In the genomic region with DNA sequence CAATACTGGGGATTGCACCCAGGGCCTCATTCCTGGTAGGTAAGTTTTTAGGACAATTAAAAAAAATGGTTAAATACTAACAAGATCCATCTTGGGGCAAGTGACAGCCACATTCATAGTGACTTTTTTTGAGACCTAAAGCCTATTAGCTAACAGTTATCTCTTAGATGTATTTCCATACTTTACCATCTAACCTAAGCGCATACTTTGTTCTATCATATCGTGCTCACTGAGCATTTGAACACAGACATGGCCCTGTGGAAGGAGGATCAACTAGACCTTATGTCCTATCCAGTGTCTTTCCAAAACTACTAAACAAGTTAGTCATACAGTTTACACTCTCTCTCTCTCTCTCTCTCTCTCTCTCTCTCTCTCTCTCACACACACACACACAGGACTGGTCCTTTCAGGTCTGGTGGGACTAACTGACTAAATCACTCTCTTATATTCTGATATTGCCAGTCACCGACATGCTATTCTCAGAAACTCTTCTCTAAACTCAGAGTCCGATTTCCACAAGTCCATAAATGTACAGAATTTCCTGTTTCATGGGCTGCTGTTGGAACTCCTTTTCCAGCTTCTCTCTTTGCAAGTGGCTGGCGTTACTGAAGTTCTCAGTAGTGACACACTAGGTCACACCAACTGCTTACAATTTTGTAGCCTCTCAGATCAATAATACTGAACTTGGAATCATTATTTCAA, we compare ENCODE assay signal across 10 mouse cellular contexts. TPM values are rescaled to one million over a fixed set of nuclear protein-coding genes. Genes with fewer than 3 reads are reported as not detected.
DNase-seq lines count a peak whose midpoint lies in the region; ATAC-seq and TF ChIP-seq lines count a peak whose summit lies in the region.
"Had no signal": no experiment of that assay in that cellular context is flagged by ENCODE, and none has a peak within 500 bp of the region (broad histone marks: within the 10 kb centered on the region; RNA-seq: fewer than 3 reads in every experiment).

No protein-coding gene starts in this region.

- TF ChIP-seq POLR2A in ES-Bruce4 (IDR thresholded peaks at IDR 0.05; ENCODE audit: insufficient read depth, low read length), result no peak

- no peaks in the 10 kb centered on the region for H3K9me3 ChIP-seq in heart, postnatal 0 days (replicated peaks; ENCODE audit: control insufficient read depth, low read length)
- no peaks in the 10 kb centered on the region for H3K9me3 ChIP-seq in ES-Bruce4 (replicated peaks; ENCODE audit: control insufficient read depth, insufficient read depth, low read length, poor library complexity, severe bottlenecking)
- no peaks in the 10 kb centered on the region for H3K9me3 ChIP-seq in forebrain, embryonic 13.5 days (replicated peaks)
- H3K9me3 ChIP-seq in liver, embryonic 13.5 days (replicated peaks), result no peaks in the 10 kb centered on the region

- peak overlapping the region; percentile 52; the same call in 1 of the 2 replicates for H3K4me2 ChIP-seq in heart, postnatal 0 days (ENCODE audit: low read depth, low read length)
- H3K4me2 ChIP-seq in forebrain, embryonic 13.5 days, result peak overlapping the region; percentile 79
- H3K4me2 ChIP-seq in liver, embryonic 13.5 days, result peak overlapping the region; percentile 66

- ATAC-seq in heart, postnatal 0 days (ENCODE audit: insufficient read depth, low read depth), result no peak
- no peak for ATAC-seq in forebrain, embryonic 13.5 days
- ATAC-seq in liver, embryonic 13.5 days (ENCODE audit: low read depth), result no peak
- ATAC-seq: Patski had no signal

- DNase-seq in heart, postnatal 0 days (ENCODE audit: low spot score), result no peak
- DNase-seq in heart, postnatal 25 days (ENCODE audit: low spot score), result no peak
- no peak for DNase-seq in liver, embryonic 13.5 days
- no peak for DNase-seq in gastrocnemius, postnatal 36 days
- DNase-seq in lung, adult 18-20 months, result no peak
- no peak for DNase-seq in spleen, adult 18-20 months

- intact Hi-C loops in heart, postnatal 25 days (cut with DNase I), result no loop called here
- intact Hi-C loops in gastrocnemius, postnatal 36 days (cut with DNase I), result loop anchor here (10.0 kb wide), 1 partner anchor 209 kb away; no protein-coding TSS in a partner anchor

- no peak overlapping the region for H3K9ac ChIP-seq in heart, postnatal 0 days (replicated peaks; ENCODE audit: low read depth, low read length)
- peak overlapping the region; percentile 99 for H3K9ac ChIP-seq in ES-Bruce4 (ENCODE audit: low read depth, poor library complexity, severe bottlenecking)
- peak overlapping the region; percentile 71 for H3K9ac ChIP-seq in forebrain, embryonic 13.5 days
- H3K9ac ChIP-seq in liver, embryonic 13.5 days, result peak overlapping the region; percentile 80

- 52% methylated on average over 5 of the region's 5 CpGs for WGBS in heart, postnatal 0 days
- 42% methylated on average over 5 of the region's 5 CpGs for WGBS in forebrain, embryonic 13.5 days
- WGBS in liver, embryonic 13.5 days (ENCODE audit: insufficient replicate concordance), result 33% methylated on average over 5 of the region's 5 CpGs

- H3K36me3 ChIP-seq in heart, postnatal 0 days (replicated peaks; ENCODE audit: control insufficient read depth, insufficient read depth, low read length), result no peaks in the 10 kb centered on the region
- no peaks in the 10 kb centered on the region for H3K36me3 ChIP-seq in ES-Bruce4 (ENCODE audit: control insufficient read depth, insufficient read depth, low read length, poor library complexity, severe bottlenecking)
- no peaks in the 10 kb centered on the region for H3K36me3 ChIP-seq in forebrain, embryonic 13.5 days (ENCODE audit: poor library complexity, severe bottlenecking)
- no peaks in the 10 kb centered on the region for H3K36me3 ChIP-seq in liver, embryonic 13.5 days

- H3K4me1 ChIP-seq in heart, postnatal 0 days (ENCODE audit: control insufficient read depth, insufficient read depth), result peaks cover 8% of the 10 kb centered on the region; the same call in 1 of the 2 replicates
- no peaks in the 10 kb centered on the region for H3K4me1 ChIP-seq in ES-Bruce4 (ENCODE audit: control insufficient read depth, insufficient read depth, low read length)
- H3K4me1 ChIP-seq in forebrain, embryonic 13.5 days, result peaks cover 19% of the 10 kb centered on the region
- peaks cover 61% of the 10 kb centered on the region for H3K4me1 ChIP-seq in liver, embryonic 13.5 days (replicated peaks)

- TF ChIP-seq CTCF in heart, postnatal 0 days (IDR thresholded peaks at IDR 0.05; ENCODE audit: low read depth), result no peak
- TF ChIP-seq CTCF in ES-Bruce4 (IDR thresholded peaks at IDR 0.05; ENCODE audit: low read depth, low read length), result no peak

- H3K27me3 ChIP-seq in heart, postnatal 0 days (ENCODE audit: control insufficient read depth, insufficient read depth, low read length), result no peaks in the 10 kb centered on the region
- no peaks in the 10 kb centered on the region for H3K27me3 ChIP-seq in ES-Bruce4 (ENCODE audit: control insufficient read depth, insufficient read depth, low read length, poor library complexity, severe bottlenecking)
- no peaks in the 10 kb centered on the region for H3K27me3 ChIP-seq in forebrain, embryonic 13.5 days
- H3K27me3 ChIP-seq in liver, embryonic 13.5 days, result no peaks in the 10 kb centered on the region
- H3K27me3 ChIP-seq: Patski had no signal

- no peak overlapping the region for H3K27ac ChIP-seq in heart, postnatal 0 days (ENCODE audit: low read depth)
- peak overlapping the region; percentile 28; the same call in 1 of the 2 replicates for H3K27ac ChIP-seq in ES-Bruce4 (ENCODE audit: insufficient read depth, low read length)
- no peak overlapping the region for H3K27ac ChIP-seq in forebrain, embryonic 13.5 days
- H3K27ac ChIP-seq in liver, embryonic 13.5 days, result peak overlapping the region; percentile 100
- H3K27ac ChIP-seq: left cerebral cortex, adult 2 months had no signal

- no peak for TF ChIP-seq EP300 in heart, postnatal 0 days (IDR thresholded peaks at IDR 0.05; ENCODE audit: low read depth)
- TF ChIP-seq EP300 in ES-Bruce4 (IDR thresholded peaks at IDR 0.05; ENCODE audit: insufficient read depth, low read depth, low read length), result no peak

- no peak overlapping the region for H3K4me3 ChIP-seq in heart, postnatal 0 days (ENCODE audit: low read depth, low read length)
- H3K4me3 ChIP-seq in ES-Bruce4 (ENCODE audit: low read depth, low read length), result no peak overlapping the region
- H3K4me3 ChIP-seq in forebrain, embryonic 13.5 days, result peak overlapping the region; percentile 41
- H3K4me3 ChIP-seq in liver, embryonic 13.5 days (replicated peaks), result peak overlapping the region; percentile 66
- H3K4me3 ChIP-seq: left cerebral cortex, adult 2 months had no signal

RNA-seq across cellular contexts. Expression of gene Hist1h2ah, which starts 1.5 kb away (rescaled TPM):
- total RNA-seq in heart, postnatal 0 days (2014; rRNA removed; ENCODE audit: low replicate concordance), result 48.9 and 128 TPM in 2 replicates
- polyA plus RNA-seq in heart, postnatal 0 days (2015; fragmentation: Nextera tagmentation; extraction: Ambion mirVana), result 1.9 TPM in 1 of 2 replicates, not detected in the other
- total RNA-seq in heart, postnatal 25 days (2021), result 10 to 100 TPM; 32.9 to 34.9 TPM
- 13.0 and 17.2 TPM in 2 replicates for polyA plus RNA-seq in ES-Bruce4 (2011; ENCODE audit: insufficient read depth, insufficient read length, low read depth, missing spikeins)
- polyA plus RNA-seq in forebrain, embryonic 13.5 days (2015; fragmentation: Nextera tagmentation; extraction: Ambion mirVana), result 2.8 and 10.7 TPM in 2 replicates
- polyA plus RNA-seq in liver, embryonic 13.5 days (2015; fragmentation: Nextera tagmentation; extraction: Ambion mirVana), result 3.6 and 18.3 TPM in 2 replicates
- total RNA-seq in gastrocnemius, postnatal 36 days (2021), result 10 to 100 TPM; 12.2 to 13.3 TPM

RNA-seq across cellular contexts. Expression of gene Hist1h2bk, which starts 1.8 kb away (rescaled TPM):
- 563 and 573 TPM in 2 replicates for total RNA-seq in heart, postnatal 0 days (2014; rRNA removed; ENCODE audit: low replicate concordance)
- 0.34 TPM in 1 of 2 replicates, not detected in the other for polyA plus RNA-seq in heart, postnatal 0 days (2015; fragmentation: Nextera tagmentation; extraction: Ambion mirVana)
- 10 to 100 TPM; 17.2 to 23.4 TPM for total RNA-seq in heart, postnatal 25 days (2021)
- 54.4 and 58.6 TPM in 2 replicates for polyA plus RNA-seq in ES-Bruce4 (2011; ENCODE audit: insufficient read depth, insufficient read length, low read depth, missing spikeins)
- 7.5 and 10.3 TPM in 2 replicates for polyA plus RNA-seq in forebrain, embryonic 13.5 days (2015; fragmentation: Nextera tagmentation; extraction: Ambion mirVana)
- polyA plus RNA-seq in liver, embryonic 13.5 days (2015; fragmentation: Nextera tagmentation; extraction: Ambion mirVana), result 3.5 and 3.7 TPM in 2 replicates
- total RNA-seq in gastrocnemius, postnatal 36 days (2021), result 10 to 100 TPM; 10.8 to 26.5 TPM

RNA-seq across cellular contexts. Expression of gene Hist1h4i, which starts 7.3 kb away (rescaled TPM):
- total RNA-seq in heart, postnatal 0 days (2014; rRNA removed; ENCODE audit: low replicate concordance), result 29.3 and 34.1 TPM in 2 replicates
- polyA plus RNA-seq in heart, postnatal 0 days (2015; fragmentation: Nextera tagmentation; extraction: Ambion mirVana), result 4.0 and 4.2 TPM in 2 replicates
- 10 to 100 TPM; 17.8 to 19.0 TPM for total RNA-seq in heart, postnatal 25 days (2021)
- polyA plus RNA-seq in ES-Bruce4 (2011; ENCODE audit: insufficient read depth, insufficient read length, low read depth, missing spikeins), result 5.6 and 6.5 TPM in 2 replicates
- 42.8 and 45.2 TPM in 2 replicates for polyA plus RNA-seq in forebrain, embryonic 13.5 days (2015; fragmentation: Nextera tagmentation; extraction: Ambion mirVana)
- 38.8 and 52.6 TPM in 2 replicates for polyA plus RNA-seq in liver, embryonic 13.5 days (2015; fragmentation: Nextera tagmentation; extraction: Ambion mirVana)
- total RNA-seq in gastrocnemius, postnatal 36 days (2021), result 10 to 100 TPM; 28.7 to 30.9 TPM

RNA-seq across cellular contexts. Expression of gene Hist1h2ag, which starts 8.9 kb away (rescaled TPM):
- 658 and 1,026 TPM in 2 replicates for total RNA-seq in heart, postnatal 0 days (2014; rRNA removed; ENCODE audit: low replicate concordance)
- 7.6 and 7.9 TPM in 2 replicates for polyA plus RNA-seq in heart, postnatal 0 days (2015; fragmentation: Nextera tagmentation; extraction: Ambion mirVana)
- 10 to 100 TPM in 1 of 2 experiments, 1 to 10 TPM in 1; 7.9 to 12.1 TPM for total RNA-seq in heart, postnatal 25 days (2021)
- 6.3 and 7.9 TPM in 2 replicates for polyA plus RNA-seq in ES-Bruce4 (2011; ENCODE audit: insufficient read depth, insufficient read length, low read depth, missing spikeins)
- 60.3 and 62.0 TPM in 2 replicates for polyA plus RNA-seq in forebrain, embryonic 13.5 days (2015; fragmentation: Nextera tagmentation; extraction: Ambion mirVana)
- 17.9 and 18.6 TPM in 2 replicates for polyA plus RNA-seq in liver, embryonic 13.5 days (2015; fragmentation: Nextera tagmentation; extraction: Ambion mirVana)
- total RNA-seq in gastrocnemius, postnatal 36 days (2021), result 10 to 100 TPM in 1 of 2 experiments, 1 to 10 TPM in 1; 8.7 to 11.6 TPM
- polyA plus RNA-seq: Patski had no signal

RNA-seq across cellular contexts. Expression of gene Hist1h2bj, which starts 9.1 kb away (rescaled TPM):
- 1,225 and 1,316 TPM in 2 replicates for total RNA-seq in heart, postnatal 0 days (2014; rRNA removed; ENCODE audit: low replicate concordance)
- polyA plus RNA-seq in heart, postnatal 0 days (2015; fragmentation: Nextera tagmentation; extraction: Ambion mirVana), result 1.7 and 3.1 TPM in 2 replicates
- total RNA-seq in heart, postnatal 25 days (2021), result 10 to 100 TPM in 1 of 2 experiments, 1 to 10 TPM in 1; 5.6 to 14.3 TPM
- 14.6 and 19.9 TPM in 2 replicates for polyA plus RNA-seq in ES-Bruce4 (2011; ENCODE audit: insufficient read depth, insufficient read length, low read depth, missing spikeins)
- 13.3 and 13.9 TPM in 2 replicates for polyA plus RNA-seq in forebrain, embryonic 13.5 days (2015; fragmentation: Nextera tagmentation; extraction: Ambion mirVana)
- polyA plus RNA-seq in liver, embryonic 13.5 days (2015; fragmentation: Nextera tagmentation; extraction: Ambion mirVana), result 11.6 and 16.7 TPM in 2 replicates
- 1 to 10 TPM; 7.6 to 8.9 TPM for total RNA-seq in gastrocnemius, postnatal 36 days (2021)
- polyA plus RNA-seq: Patski had no signal

Comparison
In these comparisons a context has a peak if more than half of its experiments do, and no peak if none do; other contexts are left out.
1. H3K27ac ChIP-seq: peak in ES-Bruce4 (single experiment) and liver, embryonic 13.5 days (single experiment); none in heart, postnatal 0 days (single experiment) and forebrain, embryonic 13.5 days (single experiment).
2. H3K4me3 ChIP-seq: peak in forebrain, embryonic 13.5 days (single experiment) and liver, embryonic 13.5 days (single experiment); none in heart, postnatal 0 days (single experiment) and ES-Bruce4 (single experiment).
3. Peak in every context shown above with its lines, with median percentiles within 50 percentile points of each other: H3K4me2 ChIP-seq.